10 mouse cellular contexts compared by ENCODE assay signal in the genomic region with DNA sequence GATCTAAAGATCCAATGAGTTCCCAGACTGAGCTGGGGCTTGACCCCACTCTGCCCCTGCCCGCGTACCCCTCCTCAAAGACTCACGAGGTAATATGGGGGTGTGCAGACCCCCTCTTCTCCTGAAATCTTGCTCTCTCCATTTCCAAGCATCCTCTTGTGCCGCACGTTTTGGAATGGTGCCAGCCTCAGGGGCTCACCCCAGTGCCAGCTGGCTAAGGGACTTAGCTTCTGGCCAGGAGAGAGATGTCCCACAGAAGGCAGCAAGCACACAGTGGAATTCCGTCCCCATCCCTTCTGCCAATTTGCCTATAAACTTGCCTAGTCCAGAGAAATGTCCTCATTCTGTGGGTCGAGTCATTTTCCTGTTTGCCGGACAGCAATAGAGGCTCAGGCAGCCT. TPM values are rescaled to one million over a fixed set of nuclear protein-coding genes. Genes with fewer than 3 reads are reported as not detected.
A peak's percentile ranks its signal among the peaks of the same experiment; 100 is the strongest.
DNase-seq lines count a peak whose midpoint lies in the region; ATAC-seq and TF ChIP-seq lines count a peak whose summit lies in the region.
"Had no signal": no experiment of that assay in that cellular context is flagged by ENCODE, and none has a peak within 500 bp of the region (broad histone marks: within the 10 kb centered on the region; RNA-seq: fewer than 3 reads in every experiment).

No protein-coding gene starts in this region.

- H3K4me3 ChIP-seq in neural tube, embryonic 11.5 days (ENCODE audit: low read depth, low read length): no peak overlapping the region
- peak overlapping the region; percentile 39 for H3K4me3 ChIP-seq in forebrain, embryonic 12.5 days (replicated peaks)
- H3K4me3 ChIP-seq in hindbrain, postnatal 0 days (ENCODE audit: low read length): no peak overlapping the region
- no peak overlapping the region; the same call in 1 of the 2 replicates for H3K4me3 ChIP-seq in neural tube, embryonic 12.5 days

- no peaks in the 10 kb centered on the region for H3K9me3 ChIP-seq in neural tube, embryonic 11.5 days (ENCODE audit: control insufficient read depth, low read length)
- H3K9me3 ChIP-seq in forebrain, embryonic 12.5 days: no peaks in the 10 kb centered on the region
- no peaks in the 10 kb centered on the region for H3K9me3 ChIP-seq in hindbrain, postnatal 0 days (ENCODE audit: low read length)
- H3K9me3 ChIP-seq in neural tube, embryonic 12.5 days: no peaks in the 10 kb centered on the region
- H3K9me3 ChIP-seq: liver, embryonic 12.5 days had no signal

- no peak for TF ChIP-seq CTCF in hindbrain, postnatal 0 days (IDR thresholded peaks at IDR 0.05; ENCODE audit: low read depth)

- peaks cover 37% of the 10 kb centered on the region for H3K4me1 ChIP-seq in neural tube, embryonic 11.5 days (ENCODE audit: control insufficient read depth, insufficient read depth, low read length)
- H3K4me1 ChIP-seq in forebrain, embryonic 12.5 days: peaks cover 74% of the 10 kb centered on the region
- H3K4me1 ChIP-seq in hindbrain, postnatal 0 days (ENCODE audit: insufficient read depth, low read length): peaks cover 8% of the 10 kb centered on the region; the same call in 1 of the 2 replicates
- peaks cover 62% of the 10 kb centered on the region for H3K4me1 ChIP-seq in neural tube, embryonic 12.5 days

- WGBS in neural tube, embryonic 11.5 days: 10% methylated on average over 8 of the region's 8 CpGs
- WGBS in forebrain, embryonic 12.5 days: 8% methylated on average over 8 of the region's 8 CpGs
- 10% methylated on average over 8 of the region's 8 CpGs for WGBS in hindbrain, postnatal 0 days
- WGBS in neural tube, embryonic 12.5 days: 4% methylated on average over 8 of the region's 8 CpGs

- DNase-seq in neural tube, embryonic 11.5 days (ENCODE audit: low spot score): no peak
- no peak for DNase-seq in neural tube, embryonic 10.5 days (ENCODE audit: extremely low spot score, low spot score)
- peak; percentile 74 for DNase-seq in hindbrain, postnatal 0 days (ENCODE audit: low spot score)
- no peak for DNase-seq in embryo, embryonic 11 days
- DNase-seq: gastrocnemius, postnatal 14 days; thymus, adult 18-20 months had no signal

- no peak overlapping the region for H3K27ac ChIP-seq in neural tube, embryonic 11.5 days (ENCODE audit: low read depth, low read length)
- H3K27ac ChIP-seq in forebrain, embryonic 12.5 days: peak overlapping the region; percentile 72; the same call in 1 of the 2 replicates
- H3K27ac ChIP-seq in hindbrain, postnatal 0 days: no peak overlapping the region
- H3K27ac ChIP-seq in neural tube, embryonic 12.5 days: no peak overlapping the region
- H3K27ac ChIP-seq: liver, embryonic 12.5 days had no signal

- H3K36me3 ChIP-seq in neural tube, embryonic 11.5 days (ENCODE audit: control insufficient read depth, insufficient read depth, low read length): no peaks in the 10 kb centered on the region
- no peaks in the 10 kb centered on the region for H3K36me3 ChIP-seq in forebrain, embryonic 12.5 days (replicated peaks)
- no peaks in the 10 kb centered on the region for H3K36me3 ChIP-seq in hindbrain, postnatal 0 days (ENCODE audit: insufficient read depth, low read length)
- no peaks in the 10 kb centered on the region for H3K36me3 ChIP-seq in neural tube, embryonic 12.5 days
- H3K36me3 ChIP-seq: liver, embryonic 12.5 days had no signal

- no peak for ATAC-seq in neural tube, embryonic 11.5 days (ENCODE audit: insufficient read depth, low FRiP score, low TSS enrichment)
- ATAC-seq in forebrain, embryonic 12.5 days (ENCODE audit: low FRiP score): no peak
- ATAC-seq in hindbrain, postnatal 0 days: peak; percentile 57
- no peak for ATAC-seq in neural tube, embryonic 12.5 days (ENCODE audit: low FRiP score, low read depth)
- ATAC-seq in megakaryocyte, adult 5-6 weeks (ENCODE audit: poor library complexity, severe bottlenecking): no peak
- ATAC-seq: liver, embryonic 12.5 days had no signal

- H3K4me2 ChIP-seq in neural tube, embryonic 11.5 days (ENCODE audit: low read depth): peak overlapping the region; percentile 32
- H3K4me2 ChIP-seq in forebrain, embryonic 12.5 days: peak overlapping the region; percentile 52
- peak overlapping the region; percentile 44; the same call in 1 of the 2 replicates for H3K4me2 ChIP-seq in hindbrain, postnatal 0 days (ENCODE audit: low read depth, low read length)
- peak overlapping the region; percentile 63 for H3K4me2 ChIP-seq in neural tube, embryonic 12.5 days (replicated peaks)

- no peak overlapping the region; the same call in 1 of the 2 replicates for H3K9ac ChIP-seq in neural tube, embryonic 11.5 days (ENCODE audit: low read length)
- H3K9ac ChIP-seq in forebrain, embryonic 12.5 days: no peak overlapping the region
- no peak overlapping the region for H3K9ac ChIP-seq in hindbrain, postnatal 0 days (replicated peaks; ENCODE audit: low read length)
- H3K9ac ChIP-seq in neural tube, embryonic 12.5 days: no peak overlapping the region
- H3K9ac ChIP-seq: liver, embryonic 12.5 days had no signal

- H3K27me3 ChIP-seq in neural tube, embryonic 11.5 days (ENCODE audit: control insufficient read depth, insufficient read depth, low read length): peaks cover 93% of the 10 kb centered on the region
- H3K27me3 ChIP-seq in forebrain, embryonic 12.5 days: peaks cover 98% of the 10 kb centered on the region
- peaks cover 94% of the 10 kb centered on the region for H3K27me3 ChIP-seq in hindbrain, postnatal 0 days (ENCODE audit: insufficient read depth, low read length)
- H3K27me3 ChIP-seq in neural tube, embryonic 12.5 days (replicated peaks): peaks cover 94% of the 10 kb centered on the region

RNA-seq across cellular contexts. Expression of gene Neurog1, which starts 0.8 kb away (rescaled TPM):
- polyA plus RNA-seq in neural tube, embryonic 11.5 days (2014; fragmentation: Nextera tagmentation; extraction: Ambion mirVana): 37.3 and 44.0 TPM in 2 replicates
- polyA plus RNA-seq in forebrain, embryonic 12.5 days (2016; fragmentation: Nextera tagmentation; extraction: Ambion mirVana): 16.2 and 19.5 TPM in 2 replicates
- total RNA-seq in hindbrain, postnatal 0 days (2014; rRNA removed): 0.14 and 0.42 TPM in 2 replicates
- polyA plus RNA-seq in hindbrain, postnatal 0 days (2015; fragmentation: Nextera tagmentation; extraction: Ambion mirVana): 0.10 and 0.30 TPM in 2 replicates
- 36.5 and 39.9 TPM in 2 replicates for polyA plus RNA-seq in neural tube, embryonic 12.5 days (2016; fragmentation: Nextera tagmentation; extraction: Ambion mirVana)
- not detected in 2 replicates for total RNA-seq in megakaryocyte, adult 5-6 weeks (2015)
- total RNA-seq in megakaryocyte, adult 5-6 weeks (2017): not detected in 2 replicates
- total RNA-seq: gastrocnemius, postnatal 14 days had no signal
- polyA plus RNA-seq: liver, embryonic 12.5 days had no signal

RNA-seq across cellular contexts. Expression of gene Cxcl14, which starts 43.6 kb away (rescaled TPM):
- polyA plus RNA-seq in neural tube, embryonic 11.5 days (2014; fragmentation: Nextera tagmentation; extraction: Ambion mirVana): 35.7 and 42.4 TPM in 2 replicates
- polyA plus RNA-seq in forebrain, embryonic 12.5 days (2016; fragmentation: Nextera tagmentation; extraction: Ambion mirVana): 19.5 and 26.3 TPM in 2 replicates
- total RNA-seq in hindbrain, postnatal 0 days (2014; rRNA removed): 17.5 and 20.2 TPM in 2 replicates
- 19.2 and 19.9 TPM in 2 replicates for polyA plus RNA-seq in hindbrain, postnatal 0 days (2015; fragmentation: Nextera tagmentation; extraction: Ambion mirVana)
- polyA plus RNA-seq in neural tube, embryonic 12.5 days (2016; fragmentation: Nextera tagmentation; extraction: Ambion mirVana): 38.1 and 42.3 TPM in 2 replicates
- 0.14 and 0.78 TPM in 2 replicates for total RNA-seq in megakaryocyte, adult 5-6 weeks (2015)
- 0.11 and 0.28 TPM in 2 replicates for total RNA-seq in megakaryocyte, adult 5-6 weeks (2017)

Comparison
In these comparisons a context has a peak if more than half of its experiments do, and no peak if none do; other contexts are left out.
1. RNA of gene Neurog1, which starts 0.8 kb away (polyA plus RNA-seq): 37.3 to 44.0 TPM in neural tube, embryonic 11.5 days, 36.5 to 39.9 TPM in neural tube, embryonic 12.5 days and 16.2 to 19.5 TPM in forebrain, embryonic 12.5 days; 0.10 to 0.30 TPM in hindbrain, postnatal 0 days; every median in the first group is over 10 times any median in the second.
2. Peak in every context shown above with its lines, with median percentiles within 50 percentile points of each other: H3K4me2 ChIP-seq.